17 mouse cellular contexts compared by ENCODE assay signal in genomic region chr3:150401694-150402301, GRCm38 (mm10).
A peak's percentile ranks its signal among the peaks of the same experiment; 100 is the strongest.
DNase-seq lines count a peak whose midpoint lies in the region; ATAC-seq and TF ChIP-seq lines count a peak whose summit lies in the region.
"Had no signal": no experiment of that assay in that cellular context is flagged by ENCODE, and none has a peak within 500 bp of the region (broad histone marks: within the 10 kb centered on the region; RNA-seq: fewer than 3 reads in every experiment).

No protein-coding gene starts in this region.

- DNase-seq in embryo, embryonic 10 days (ENCODE audit: low spot score), result peak; percentile 11
- DNase-seq in embryo, embryonic 10.5 days (ENCODE audit: low spot score), result no peak
- no peak for DNase-seq in hindbrain, embryonic 14.5 days (ENCODE audit: low spot score)
- peak; percentile 51 for DNase-seq in midbrain, postnatal 0 days (ENCODE audit: low spot score)
- DNase-seq in midbrain, embryonic 11.5 days (ENCODE audit: low spot score, missing footprints), result no peak
- no peak for DNase-seq in heart, postnatal 10 days
- DNase-seq in heart, adult 11 months, result no peak
- DNase-seq: adrenal gland, postnatal 10 days; cerebellum, adult 9-11 months; heart, postnatal 4 days; left cerebral cortex, postnatal 4 days; liver, embryonic 13.5 days; right cerebral cortex, postnatal 25 days; thymus, postnatal 14 days had no signal

- no peak overlapping the region for H3K9ac ChIP-seq in hindbrain, embryonic 16.5 days (ENCODE audit: low read depth, low read length)
- no peak overlapping the region for H3K9ac ChIP-seq in hindbrain, embryonic 14.5 days
- no peak overlapping the region for H3K9ac ChIP-seq in midbrain, postnatal 0 days (replicated peaks; ENCODE audit: low read length, poor library complexity, severe bottlenecking)
- no peak overlapping the region for H3K9ac ChIP-seq in midbrain, embryonic 11.5 days (ENCODE audit: low read length)
- H3K9ac ChIP-seq: heart, embryonic 12.5 days; liver, embryonic 13.5 days; neural tube, embryonic 12.5 days had no signal

- H3K4me3 ChIP-seq in hindbrain, embryonic 16.5 days (ENCODE audit: low read length), result no peak overlapping the region
- H3K4me3 ChIP-seq in hindbrain, embryonic 14.5 days (replicated peaks; ENCODE audit: low read length), result no peak overlapping the region
- H3K4me3 ChIP-seq in midbrain, postnatal 0 days (ENCODE audit: low read depth, low read length), result no peak overlapping the region
- no peak overlapping the region for H3K4me3 ChIP-seq in midbrain, embryonic 11.5 days (ENCODE audit: low read depth, low read length)
- H3K4me3 ChIP-seq: heart, embryonic 12.5 days; liver, embryonic 13.5 days; neural tube, embryonic 12.5 days had no signal

- no peak for TF ChIP-seq CTCF in midbrain, postnatal 0 days (IDR thresholded peaks at IDR 0.05)

- no peak overlapping the region for H3K27ac ChIP-seq in hindbrain, embryonic 16.5 days (ENCODE audit: low read depth, low read length)
- no peak overlapping the region for H3K27ac ChIP-seq in hindbrain, embryonic 14.5 days
- H3K27ac ChIP-seq in midbrain, postnatal 0 days (ENCODE audit: low read depth, low read length), result no peak overlapping the region
- H3K27ac ChIP-seq in midbrain, embryonic 11.5 days (ENCODE audit: low read depth, low read length), result no peak overlapping the region
- H3K27ac ChIP-seq: liver, embryonic 13.5 days; neural tube, embryonic 12.5 days had no signal

- H3K4me2 ChIP-seq in hindbrain, embryonic 16.5 days (ENCODE audit: low read length), result no peak overlapping the region
- H3K4me2 ChIP-seq in hindbrain, embryonic 14.5 days (replicated peaks), result no peak overlapping the region
- no peak overlapping the region for H3K4me2 ChIP-seq in midbrain, postnatal 0 days (ENCODE audit: low read depth, low read length, poor library complexity, severe bottlenecking)
- H3K4me2 ChIP-seq in midbrain, embryonic 11.5 days, result no peak overlapping the region
- H3K4me2 ChIP-seq: heart, embryonic 12.5 days; liver, embryonic 13.5 days; neural tube, embryonic 12.5 days had no signal

- 88% methylated on average over 2 of the region's 2 CpGs for WGBS in hindbrain, embryonic 16.5 days
- 95% methylated on average over 2 of the region's 2 CpGs for WGBS in hindbrain, embryonic 14.5 days
- 88% methylated on average over 2 of the region's 2 CpGs for WGBS in midbrain, postnatal 0 days
- WGBS in midbrain, embryonic 11.5 days, result 91% methylated on average over 2 of the region's 2 CpGs

- intact Hi-C loops in heart, postnatal 10 days (cut with DNase I), result no loop called here

- no peaks in the 10 kb centered on the region for H3K4me1 ChIP-seq in hindbrain, embryonic 16.5 days (ENCODE audit: control insufficient read depth, insufficient read depth, low read depth, low read length)
- no peaks in the 10 kb centered on the region for H3K4me1 ChIP-seq in hindbrain, embryonic 14.5 days (replicated peaks; ENCODE audit: control insufficient read depth, insufficient read depth, low read length)
- H3K4me1 ChIP-seq in midbrain, postnatal 0 days (ENCODE audit: insufficient read depth, low read length), result no peaks in the 10 kb centered on the region
- no peaks in the 10 kb centered on the region for H3K4me1 ChIP-seq in midbrain, embryonic 11.5 days (ENCODE audit: control insufficient read depth, insufficient read depth, low read length)
- H3K4me1 ChIP-seq: heart, embryonic 12.5 days; liver, embryonic 13.5 days; neural tube, embryonic 12.5 days had no signal

- H3K9me3 ChIP-seq in hindbrain, embryonic 16.5 days (ENCODE audit: control insufficient read depth, low read length), result no peaks in the 10 kb centered on the region
- no peaks in the 10 kb centered on the region for H3K9me3 ChIP-seq in hindbrain, embryonic 14.5 days (ENCODE audit: control insufficient read depth, low read length)
- no peaks in the 10 kb centered on the region for H3K9me3 ChIP-seq in midbrain, postnatal 0 days (ENCODE audit: low read length)
- no peaks in the 10 kb centered on the region for H3K9me3 ChIP-seq in midbrain, embryonic 11.5 days (ENCODE audit: control insufficient read depth, low read length)
- H3K9me3 ChIP-seq: heart, embryonic 12.5 days; liver, embryonic 13.5 days; neural tube, embryonic 12.5 days had no signal

- peak; percentile 65; the same call in 1 of the 2 replicates for ATAC-seq in hindbrain, embryonic 16.5 days
- ATAC-seq in hindbrain, embryonic 14.5 days (ENCODE audit: low FRiP score), result no peak
- no peak for ATAC-seq in midbrain, postnatal 0 days (ENCODE audit: low FRiP score)
- ATAC-seq in midbrain, embryonic 11.5 days (ENCODE audit: low FRiP score), result no peak

- no peaks in the 10 kb centered on the region for H3K27me3 ChIP-seq in hindbrain, embryonic 16.5 days (replicated peaks; ENCODE audit: control insufficient read depth, insufficient read depth, low read length)
- H3K27me3 ChIP-seq in hindbrain, embryonic 14.5 days (ENCODE audit: control insufficient read depth, insufficient read depth, low read length), result no peaks in the 10 kb centered on the region
- no peaks in the 10 kb centered on the region for H3K27me3 ChIP-seq in midbrain, postnatal 0 days (ENCODE audit: insufficient read depth, low read length)
- H3K27me3 ChIP-seq in midbrain, embryonic 11.5 days (ENCODE audit: control insufficient read depth, insufficient read depth, low read length), result no peaks in the 10 kb centered on the region
- H3K27me3 ChIP-seq: heart, embryonic 12.5 days; liver, embryonic 13.5 days; neural tube, embryonic 12.5 days had no signal

- H3K36me3 ChIP-seq in hindbrain, embryonic 16.5 days (ENCODE audit: control insufficient read depth, insufficient read depth, low read length), result no peaks in the 10 kb centered on the region
- no peaks in the 10 kb centered on the region for H3K36me3 ChIP-seq in hindbrain, embryonic 14.5 days (replicated peaks; ENCODE audit: control insufficient read depth, insufficient read depth)
- no peaks in the 10 kb centered on the region for H3K36me3 ChIP-seq in midbrain, postnatal 0 days (ENCODE audit: insufficient read depth, low read length)
- no peaks in the 10 kb centered on the region for H3K36me3 ChIP-seq in midbrain, embryonic 11.5 days (ENCODE audit: control insufficient read depth, insufficient read depth, low read length)
- H3K36me3 ChIP-seq: heart, embryonic 12.5 days; liver, embryonic 13.5 days; neural tube, embryonic 12.5 days had no signal

Comparison
In these comparisons a context has a peak if more than half of its experiments do, and no peak if none do; other contexts are left out.
1. DNase-seq: peak in embryo, embryonic 10 days (single experiment) and midbrain, postnatal 0 days (single experiment); none in embryo, embryonic 10.5 days (single experiment), hindbrain, embryonic 14.5 days (single experiment), midbrain, embryonic 11.5 days (single experiment), heart, postnatal 10 days (0 of 2) and heart, adult 11 months (single experiment).